Mouse (Mus musculus) embryonic facial prominence, embryonic 10.5 days (tissue): ENCODE measurements at regions not wholly inside any gene's neighbourhood (a gene's known extent, or its start where the extent isn't known, plus 50 kb on each side); places are given as distances from the start of the nearest gene placed in this dataset.

ENCODE experiments used
- DNase-seq: peaks from one replicate; pipeline ENCODE4 v3.0.0-alpha.2; 2017; ENCODE audit warnings: low spot score
- H3K27ac ChIP-seq: fragments of 300-500 bp; sonication (generic); replicated peaks from 2 replicates; pipeline ENCODE4 v1.5.1; 2016; ENCODE audit warnings: mild to moderate bottlenecking
- H3K27me3 ChIP-seq: fragments of 300-500 bp; sonication (generic); replicated peaks from 2 replicates; pipeline ENCODE4 v1.6.1; 2016; ENCODE audit warnings: low read depth, mild to moderate bottlenecking; ENCODE audit not compliant: poor library complexity, severe bottlenecking
- H3K36me3 ChIP-seq: fragments of 300-500 bp; sonication (generic); replicated peaks from 2 replicates; pipeline ENCODE4 v1.6.1; 2016; ENCODE audit warnings: mild to moderate bottlenecking, moderate library complexity
- H3K4me1 ChIP-seq: fragments of 300-500 bp; sonication (generic); 2 replicates; pipeline ENCODE4 v1.6.1; 2016
- H3K4me3 ChIP-seq: fragments of 300-500 bp; sonication (generic); 2 replicates; pipeline ENCODE4 v1.5.1; 2016; ENCODE audit warnings: mild to moderate bottlenecking, moderate library complexity
- H3K9me3 ChIP-seq: fragments of 300-500 bp; sonication (generic); 2 replicates; pipeline ENCODE4 v1.6.1; 2016; ENCODE audit warnings: mild to moderate bottlenecking
- WGBS: fragments of 180-500 bp; shearing (Covaris S2); methylation state at CpG from one replicate; pipeline ENCODE4 v1.1.7; 2016; 5-methylcytosine and 5-hydroxymethylcytosine counted together

DNA sequence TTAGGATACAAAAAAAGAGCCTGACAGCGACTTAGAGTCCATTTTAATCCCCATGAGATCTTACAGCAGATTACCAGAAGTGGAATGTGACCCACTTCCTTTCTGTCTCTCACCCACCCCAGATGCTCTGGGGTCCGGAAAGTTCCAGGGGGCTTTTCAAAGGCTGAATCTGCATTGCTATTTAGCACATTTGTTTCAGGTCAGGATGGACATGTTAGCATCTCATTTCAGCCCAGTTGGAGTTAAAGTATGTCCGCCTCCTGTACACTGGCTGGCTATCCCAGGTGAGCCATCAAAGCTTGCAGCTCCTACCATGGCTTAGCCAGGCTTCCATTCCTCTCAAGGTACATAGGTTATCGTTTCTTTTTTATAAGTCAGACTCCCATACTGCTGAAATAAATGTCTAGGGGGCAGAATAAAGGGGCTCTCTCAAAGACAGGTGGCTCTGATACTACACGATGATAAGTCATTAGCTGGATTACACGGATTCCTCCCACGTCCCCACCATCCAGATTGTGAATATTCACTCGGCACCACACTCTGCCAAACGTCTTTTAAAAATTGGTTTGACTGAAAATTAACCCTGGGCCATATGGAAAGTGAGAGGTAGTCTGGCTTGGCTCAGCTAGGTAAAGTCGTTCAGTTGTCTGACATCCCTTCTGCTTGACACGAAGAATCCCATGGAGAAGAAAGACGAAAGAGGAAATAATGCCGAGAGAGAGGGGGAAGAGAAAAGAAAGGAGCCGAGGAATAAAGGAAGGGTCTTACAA, 573.7 kb downstream of the Ebf1 start:
- Histone ChIP-seq H3K9me3 (no peaks in the 10 kb centered on the region), H3K4me1 (peaks cover 12% of the 10 kb centered on the region; the same call in 1 of the 2 replicates), H3K4me3 (no peak overlapping the region), H3K27ac (no peak overlapping the region), H3K27me3 (no peaks in the 10 kb centered on the region), H3K36me3 (no peaks in the 10 kb centered on the region)
- WGBS, result 75% methylated on average over 14 of the region's 14 CpGs
- no peak for DNase-seq

DNA sequence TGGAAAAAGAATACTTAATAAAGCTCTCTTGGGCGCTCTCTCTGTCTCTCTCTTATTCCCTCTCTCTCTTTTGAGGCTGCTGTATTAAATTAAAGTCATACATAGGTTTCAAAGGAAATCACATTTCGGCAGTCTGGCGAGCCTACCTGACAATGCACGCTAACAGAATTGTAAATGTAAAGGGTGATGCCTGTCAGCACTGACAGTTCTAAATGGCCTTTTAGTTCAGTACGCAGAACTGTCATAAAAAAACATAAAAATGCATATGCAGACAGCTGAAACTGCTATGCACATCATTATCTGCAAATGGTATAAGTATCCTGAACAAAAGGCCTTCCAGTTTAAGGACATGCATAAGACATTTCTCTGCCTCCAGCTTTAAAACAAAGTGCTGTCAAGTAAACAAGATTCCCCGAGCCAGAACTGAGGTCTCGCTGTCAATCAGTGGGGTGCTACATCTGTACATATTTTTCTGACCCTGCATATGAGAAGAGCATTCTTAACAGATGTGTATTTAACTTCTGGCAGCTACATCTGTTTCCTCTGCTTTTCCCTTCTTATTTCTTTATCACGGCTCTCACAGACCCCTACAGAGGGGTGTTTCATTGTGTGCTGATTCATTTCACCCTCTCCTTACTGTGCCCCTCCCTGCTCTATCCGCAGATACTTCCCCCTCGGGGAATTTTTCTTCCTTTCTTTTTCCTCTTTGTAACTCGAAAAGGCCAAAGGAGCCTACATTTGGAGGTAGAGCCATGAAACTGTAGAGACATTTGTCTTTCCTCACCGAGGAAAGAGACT, 574.5 kb downstream of the Ebf1 start:
- Histone ChIP-seq H3K4me1 (peaks cover 12% of the 10 kb centered on the region; the same call in 1 of the 2 replicates), H3K27me3 (no peaks in the 10 kb centered on the region), H3K36me3 (no peaks in the 10 kb centered on the region), H3K27ac (no peak overlapping the region), H3K4me3 (no peak overlapping the region), H3K9me3 (no peaks in the 10 kb centered on the region)
- WGBS, result 64% methylated on average over 12 of the region's 12 CpGs
- DNase-seq, result no peak

- Histone ChIP-seq H3K9me3 (no peaks in the 10 kb centered on the region), H3K4me3 (no peak overlapping the region), H3K4me1 (peaks cover 12% of the 10 kb centered on the region; the same call in 1 of the 2 replicates), H3K27me3 (no peaks in the 10 kb centered on the region), H3K27ac (no peak overlapping the region), H3K36me3 (no peaks in the 10 kb centered on the region)
- DNase-seq, result no peak
- WGBS, result 95% methylated on average over 5 of the region's 5 CpGs
Measured at GRCm38 (mm10) chr11:45193319-45193718, 576.2 kb downstream of the Ebf1 start.

DNA sequence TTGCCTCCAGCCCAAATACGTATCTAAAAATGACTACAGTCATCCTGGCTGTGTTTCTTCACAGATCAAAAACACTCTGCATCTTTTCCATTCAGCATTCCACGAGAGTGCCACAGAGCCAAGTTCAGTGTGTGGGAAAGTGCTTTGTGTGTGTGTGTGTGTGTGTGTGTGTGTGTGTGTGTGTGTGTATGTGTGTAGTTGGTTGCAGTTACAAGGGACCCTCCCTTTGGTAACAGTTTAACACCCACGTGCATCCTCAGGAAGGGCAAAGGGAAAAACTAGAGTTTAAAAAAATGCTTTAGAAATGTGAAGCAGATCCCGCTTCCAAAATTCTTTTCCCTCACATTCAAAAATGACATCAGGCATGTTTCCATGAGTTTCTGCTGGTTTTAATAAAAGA, 582.4 kb downstream of the Ebf1 start:
- Histone ChIP-seq H3K27me3 (no peaks in the 10 kb centered on the region), H3K4me3 (no peak overlapping the region), H3K4me1 (no peaks in the 10 kb centered on the region), H3K9me3 (no peaks in the 10 kb centered on the region), H3K27ac (no peak overlapping the region), H3K36me3 (no peaks in the 10 kb centered on the region)
- no peak for DNase-seq
- WGBS, result 89% methylated on average over 4 of the region's 4 CpGs

DNA sequence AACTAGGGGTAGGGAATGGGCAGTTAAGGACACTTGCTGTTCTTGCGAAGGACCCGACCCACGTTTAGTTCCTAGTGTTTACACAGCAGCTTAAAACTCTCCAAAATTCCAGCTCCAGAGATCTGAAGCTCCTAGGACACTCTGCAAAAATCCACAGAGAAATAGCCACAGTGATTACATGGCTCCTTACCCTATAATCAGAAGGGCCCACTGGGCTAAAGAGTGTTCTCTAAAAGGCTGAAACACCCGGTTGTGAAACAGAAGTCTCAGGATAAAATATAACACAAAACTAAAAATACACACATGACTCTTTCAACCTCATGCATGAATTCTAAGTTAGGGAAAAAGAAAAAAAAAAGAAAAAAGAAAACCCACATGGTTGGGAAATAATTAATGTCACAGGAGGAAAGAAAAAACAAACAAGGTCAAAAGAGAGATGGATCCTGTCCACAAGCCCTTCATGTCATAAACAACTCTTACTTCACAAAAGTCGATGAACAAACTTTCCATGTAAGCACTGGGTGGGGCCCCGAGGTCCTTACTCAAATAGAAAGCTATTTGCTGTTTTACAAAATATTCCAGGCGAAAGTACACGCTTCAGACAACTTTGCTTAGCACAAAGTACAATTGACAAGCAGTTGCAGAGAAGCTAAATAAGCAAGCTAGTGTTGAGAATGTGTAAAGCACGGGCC, 583.7 kb downstream of the Ebf1 start:
- no peaks in the 10 kb centered on the region for H3K27me3 ChIP-seq
- H3K4me3 ChIP-seq, result no peak overlapping the region
- no peak for DNase-seq
- no peak overlapping the region for H3K27ac ChIP-seq
- 80% methylated on average over 9 of the region's 9 CpGs for WGBS
- H3K36me3 ChIP-seq, result no peaks in the 10 kb centered on the region
- no peaks in the 10 kb centered on the region for H3K4me1 ChIP-seq
- H3K9me3 ChIP-seq, result no peaks in the 10 kb centered on the region

- H3K4me3 ChIP-seq, result no peak overlapping the region
- no peaks in the 10 kb centered on the region for H3K9me3 ChIP-seq
- H3K36me3 ChIP-seq, result no peaks in the 10 kb centered on the region
- no peaks in the 10 kb centered on the region for H3K4me1 ChIP-seq
- 74% methylated on average over 5 of the region's 5 CpGs for WGBS
- H3K27me3 ChIP-seq, result no peaks in the 10 kb centered on the region
- no peak overlapping the region for H3K27ac ChIP-seq
- DNase-seq, result no peak
Measured at GRCm38 (mm10) chr11:45203446-45203845, 586.3 kb downstream of the Ebf1 start.

DNA sequence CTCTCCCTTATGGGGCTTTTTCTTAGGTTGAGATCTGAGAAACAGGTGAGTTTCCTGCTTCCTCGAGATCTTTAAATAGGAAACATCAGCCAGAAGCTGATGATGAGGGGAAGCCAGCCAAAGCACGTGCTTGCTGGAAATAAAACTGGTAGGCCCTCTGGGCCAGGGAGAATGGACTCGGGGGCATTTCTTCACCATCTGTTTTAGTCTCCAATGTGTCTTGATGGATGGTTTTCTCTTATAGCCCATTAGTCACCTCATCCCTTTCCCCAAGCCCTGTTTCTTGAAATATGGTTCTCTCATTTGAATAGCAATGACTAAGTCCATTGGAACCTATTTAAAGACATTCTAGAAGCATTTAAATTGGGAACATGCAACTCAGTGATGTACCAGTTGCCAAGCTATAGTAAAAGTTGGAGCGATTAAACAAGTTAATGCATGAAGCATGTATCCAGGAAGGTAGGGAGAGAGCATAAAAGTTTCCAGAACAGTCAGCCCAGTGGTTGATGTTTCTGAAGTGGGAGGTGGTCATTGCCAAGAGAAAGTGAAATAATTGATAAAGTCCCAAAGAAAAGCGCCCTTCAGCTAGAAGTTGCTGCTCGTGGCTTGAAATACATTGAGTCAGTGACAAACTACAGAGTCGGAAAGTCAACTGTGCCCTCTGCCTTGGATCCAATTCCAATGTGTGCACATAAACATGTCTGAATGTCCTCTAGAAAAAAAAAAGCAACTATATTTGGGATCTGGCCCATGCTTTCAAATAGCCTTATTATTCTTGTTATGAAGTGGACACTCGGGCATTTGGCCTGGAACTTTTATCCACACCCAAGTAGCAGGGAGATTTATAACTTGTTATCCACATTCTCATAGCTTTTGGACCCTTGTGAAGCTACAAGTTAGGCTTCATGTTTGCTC, 589.8 kb downstream of the Ebf1 start:
- Histone ChIP-seq H3K4me1 (no peaks in the 10 kb centered on the region), H3K27me3 (no peaks in the 10 kb centered on the region), H3K4me3 (no peak overlapping the region), H3K9me3 (no peaks in the 10 kb centered on the region), H3K27ac (no peak overlapping the region), H3K36me3 (no peaks in the 10 kb centered on the region)
- DNase-seq, result no peak
- 86% methylated on average over 8 of the region's 8 CpGs for WGBS

DNA sequence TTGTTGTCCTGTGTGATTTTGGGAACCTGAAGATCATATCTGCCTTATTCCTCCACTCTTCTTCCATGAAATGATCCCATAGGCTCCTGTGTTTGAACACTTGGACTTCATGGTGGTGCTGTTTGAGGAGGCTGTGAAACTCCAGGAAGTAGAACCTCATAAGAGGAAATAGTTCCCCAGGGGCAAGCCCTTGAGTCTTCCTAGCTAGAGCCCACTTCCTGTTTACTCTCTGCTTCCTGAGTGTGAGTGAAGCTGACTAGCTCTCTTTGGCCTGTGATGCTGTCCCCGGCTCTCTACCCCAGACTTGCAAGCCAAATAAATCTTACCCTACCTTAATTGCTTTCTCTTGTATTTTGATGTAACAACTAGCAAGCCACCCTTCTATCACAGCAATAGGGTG, 597.0 kb downstream of the Ebf1 start:
- 71% methylated on average over 1 of the region's 1 CpGs for WGBS
- Histone ChIP-seq H3K4me1 (no peaks in the 10 kb centered on the region), H3K4me3 (no peak overlapping the region), H3K36me3 (no peaks in the 10 kb centered on the region), H3K27me3 (no peaks in the 10 kb centered on the region), H3K27ac (no peak overlapping the region), H3K9me3 (no peaks in the 10 kb centered on the region)
- DNase-seq, result no peak

GRCm38 (mm10) chr11:45216942-45217474, 599.9 kb downstream of the Ebf1 start:
- Histone ChIP-seq H3K9me3 (no peaks in the 10 kb centered on the region), H3K27ac (no peak overlapping the region), H3K27me3 (no peaks in the 10 kb centered on the region), H3K4me1 (peaks cover 7% of the 10 kb centered on the region), H3K36me3 (no peaks in the 10 kb centered on the region), H3K4me3 (no peak overlapping the region)
- 80% methylated on average over 3 of the region's 3 CpGs for WGBS
- no peak for DNase-seq

GRCm38 (mm10) chr11:45219239-45219638, 602.1 kb downstream of the Ebf1 start:
- no peak for DNase-seq
- no peaks in the 10 kb centered on the region for H3K36me3 ChIP-seq
- H3K4me1 ChIP-seq, result peaks cover 10% of the 10 kb centered on the region
- H3K9me3 ChIP-seq, result no peaks in the 10 kb centered on the region
- H3K4me3 ChIP-seq, result no peak overlapping the region
- 80% methylated on average over 4 of the region's 4 CpGs for WGBS
- H3K27ac ChIP-seq, result no peak overlapping the region
- no peaks in the 10 kb centered on the region for H3K27me3 ChIP-seq

GRCm38 (mm10) chr11:45222021-45222420, 604.9 kb downstream of the Ebf1 start:
- WGBS, result 67% methylated on average over 3 of the region's 3 CpGs
- H3K36me3 ChIP-seq, result no peaks in the 10 kb centered on the region
- H3K4me3 ChIP-seq, result no peak overlapping the region
- no peak for DNase-seq
- H3K4me1 ChIP-seq, result peaks cover 10% of the 10 kb centered on the region
- H3K27me3 ChIP-seq, result no peaks in the 10 kb centered on the region
- H3K9me3 ChIP-seq, result no peaks in the 10 kb centered on the region
- H3K27ac ChIP-seq, result no peak overlapping the region
